Mouse (Mus musculus) midbrain, embryonic 14.5 days (tissue): ENCODE results near the gene Ccdc191. TPM values are rescaled to one million over a fixed set of nuclear protein-coding genes. Genes with fewer than 3 reads are reported as not detected.

ENCODE experiments used
- ATAC-seq: fragments of 200-750 bp; cut with Nextera tagmentation; 2 replicates; pipeline ENCODE4 v1.8.0; 2017; ENCODE audit warnings: moderate number of reproducible peaks, moderate library complexity; ENCODE audit not compliant: low FRiP score, low TSS enrichment
- DNase-seq: peaks from one replicate; pipeline ENCODE4 v3.0.0-alpha.2; 2015
- H3K27ac ChIP-seq: fragments of 300-500 bp; sonication (generic); replicated peaks from 2 replicates; pipeline ENCODE4 v1.5.1; 2014; ENCODE audit warnings: mild to moderate bottlenecking, low read depth, low read length, moderate library complexity
- H3K27me3 ChIP-seq: fragments of 300-500 bp; sonication (generic); 2 replicates; pipeline ENCODE4 v1.6.1; 2014; ENCODE audit warnings: low read length, control low read depth, mixed read lengths; ENCODE audit not compliant: control insufficient read depth, insufficient read depth
- H3K36me3 ChIP-seq: fragments of 300-500 bp; sonication (generic); 2 replicates; pipeline ENCODE4 v1.6.1; 2014; ENCODE audit warnings: low read length, control low read depth; ENCODE audit not compliant: control insufficient read depth, insufficient read depth
- H3K4me1 ChIP-seq: fragments of 300-500 bp; sonication (generic); 2 replicates; pipeline ENCODE4 v1.6.1; 2014; ENCODE audit warnings: mild to moderate bottlenecking, antibody characterized with exemption, low read length, control low read depth; ENCODE audit not compliant: control insufficient read depth, insufficient read depth
- H3K4me2 ChIP-seq: fragments of 300-500 bp; sonication (generic); 2 replicates; pipeline ENCODE4 v1.6.1; 2014; ENCODE audit warnings: mild to moderate bottlenecking, low read length, moderate library complexity
- H3K4me3 ChIP-seq: fragments of 300-500 bp; sonication (generic); replicated peaks from 2 replicates; pipeline ENCODE4 v1.5.1; 2014; ENCODE audit warnings: low read depth, low read length
- H3K9ac ChIP-seq: fragments of 300-500 bp; sonication (generic); replicated peaks from 2 replicates; pipeline ENCODE4 v1.6.1; 2014; ENCODE audit warnings: mild to moderate bottlenecking, low read length, moderate library complexity
- H3K9me3 ChIP-seq: fragments of 300-500 bp; sonication (generic); 2 replicates; pipeline ENCODE4 v1.6.1; 2016; ENCODE audit warnings: low read length, control low read depth, mixed read lengths; ENCODE audit not compliant: control insufficient read depth
- WGBS: fragments of 180-500 bp; shearing (Covaris S2); extraction: QIAGEN DNeasy Blood & Tissue Kit; methylation state at CpG from one replicate; pipeline ENCODE4 v1.1.7; 2014; 5-methylcytosine and 5-hydroxymethylcytosine counted together
- polyA plus RNA-seq: library from polyadenylated mRNA; unstranded; fragments of >200 nt; fragmentation: Nextera tagmentation; extraction: Ambion mirVana; gene quantifications from 2 replicates; pipeline ENCODE4 v1.2.1, GENCODE M21; 2014

The Ccdc191 gene
- polyA plus RNA-seq, 1 experiment from 2014 or later: 8.6 TPM

DNA sequence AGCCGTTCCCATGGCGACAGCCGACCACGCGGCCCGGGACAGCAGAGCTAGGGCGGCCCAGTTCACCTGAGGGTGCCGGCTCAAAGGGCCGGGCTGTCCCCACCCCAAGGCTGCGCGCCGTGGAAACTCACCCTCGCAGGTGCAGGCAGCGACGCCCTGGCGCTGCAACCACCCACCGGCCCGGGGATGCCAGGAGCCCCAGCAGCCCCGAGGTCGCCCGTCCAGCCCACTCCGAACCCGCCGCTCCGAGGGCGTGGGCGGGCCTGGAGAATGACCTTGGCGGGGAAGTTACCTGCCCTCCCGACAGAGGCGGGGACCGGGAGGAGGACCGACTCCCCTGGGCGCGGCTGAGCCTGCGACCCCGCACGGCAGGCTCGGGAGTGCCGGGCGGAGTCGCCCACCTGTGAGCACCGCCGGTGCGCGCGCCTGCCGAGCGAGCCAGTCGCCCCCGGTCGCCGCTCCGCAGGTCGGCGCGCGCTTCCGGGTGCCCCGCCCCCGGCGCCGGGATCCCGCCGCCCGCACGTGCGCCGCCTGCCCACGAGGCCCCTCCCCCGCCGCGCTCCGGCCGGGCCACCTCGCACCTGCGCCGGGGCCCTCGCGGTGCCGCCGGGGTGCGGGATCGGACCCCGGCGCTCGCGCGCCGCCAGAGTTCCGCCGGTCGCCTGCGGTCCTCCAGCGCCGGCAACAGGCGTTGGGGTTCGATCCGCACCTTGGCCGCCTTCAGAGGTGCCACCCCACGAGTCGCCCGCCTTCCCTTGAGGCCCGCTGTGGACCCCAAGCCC lies 89.9 kb downstream of the Ccdc191 start, which contains the start of gene Zdhhc23:
TSS of gene Zdhhc23 (minus strand) at position 464 of the 782 bp plus-strand sequence.
- peak; percentile 79 for ATAC-seq
- Histone ChIP-seq H3K4me1 (no peaks in the 10 kb centered on the region), H3K27me3 (peaks cover 7% of the 10 kb centered on the region; the same call in 1 of the 2 replicates), H3K4me3 (peak within 1 kb of the TSS; percentile 71), H3K9ac (peak within 1 kb of the TSS; percentile 61), H3K4me2 (peak within 1 kb of the TSS; percentile 99), H3K27ac (no peak within 1 kb of the TSS), H3K36me3 (no peaks in the 10 kb centered on the region), H3K9me3 (no peaks in the 10 kb centered on the region)
- WGBS: under 1% methylated on average over 101 of the region's 103 CpGs
- peak; percentile 72 for DNase-seq

DNA sequence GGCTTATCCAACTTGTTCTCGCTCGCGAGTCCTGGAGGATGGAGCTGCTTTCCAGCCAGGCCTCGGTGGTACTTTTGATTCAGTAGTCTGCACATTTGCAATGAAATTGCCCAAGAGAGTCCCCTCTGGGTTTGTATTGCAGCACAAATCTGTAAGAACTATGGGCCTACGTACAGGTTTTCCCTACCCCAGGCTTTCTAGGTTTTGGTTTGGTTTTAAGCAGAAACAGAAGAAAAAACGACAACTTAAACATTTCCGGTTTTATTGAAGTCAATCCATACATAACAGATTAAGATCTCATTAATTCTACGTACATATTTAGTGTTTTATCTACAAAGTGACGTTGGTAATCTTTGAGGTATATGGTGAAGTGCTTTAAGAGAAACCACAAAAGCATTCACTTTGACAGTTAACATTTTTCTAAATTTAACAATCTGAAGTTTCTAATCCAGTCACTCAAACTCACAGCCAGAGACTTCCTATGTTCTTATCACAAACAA lies 90.6 kb downstream of the Ccdc191 start:
- ATAC-seq: no peak
- peak overlapping the region; percentile 61 for H3K9ac ChIP-seq
- peak overlapping the region; percentile 99 for H3K4me2 ChIP-seq
- H3K36me3 ChIP-seq: no peaks in the 10 kb centered on the region
- no peak for DNase-seq
- no peaks in the 10 kb centered on the region for H3K9me3 ChIP-seq
- H3K4me1 ChIP-seq: no peaks in the 10 kb centered on the region
- no peak overlapping the region for H3K27ac ChIP-seq
- peaks cover 7% of the 10 kb centered on the region; the same call in 1 of the 2 replicates for H3K27me3 ChIP-seq
- 23% methylated on average over 9 of the region's 9 CpGs for WGBS
- H3K4me3 ChIP-seq: peak overlapping the region; percentile 71

DNA sequence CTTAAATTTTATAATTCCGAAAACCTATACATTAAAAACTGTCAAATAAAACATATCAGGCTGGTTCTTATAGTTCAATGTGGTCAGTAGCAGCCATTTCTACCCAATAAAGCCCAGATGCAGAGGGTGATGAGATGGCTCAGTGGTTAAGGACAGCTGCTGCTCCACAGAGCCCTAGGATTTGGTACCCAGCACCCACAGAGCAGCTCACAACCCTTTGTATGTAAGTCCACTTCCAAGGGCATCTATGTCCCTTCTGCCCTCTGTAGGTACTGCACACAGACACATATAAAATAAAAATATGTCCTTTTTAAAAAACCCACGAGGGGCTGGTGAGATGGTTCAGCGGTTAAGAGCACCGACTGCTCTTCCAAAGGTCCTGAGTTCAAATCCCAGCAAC lies 96.7 kb downstream of the Ccdc191 start:
- H3K4me1 ChIP-seq: no peaks in the 10 kb centered on the region
- H3K27ac ChIP-seq: no peak overlapping the region
- ATAC-seq: no peak
- H3K36me3 ChIP-seq: no peaks in the 10 kb centered on the region
- DNase-seq: no peak
- H3K4me3 ChIP-seq: no peak overlapping the region
- no peaks in the 10 kb centered on the region for H3K9me3 ChIP-seq
- H3K4me2 ChIP-seq: no peak overlapping the region
- no peaks in the 10 kb centered on the region for H3K27me3 ChIP-seq
- no peak overlapping the region for H3K9ac ChIP-seq
- 96% methylated on average over 4 of the region's 4 CpGs for whole genome bisulfite sequencing

DNA sequence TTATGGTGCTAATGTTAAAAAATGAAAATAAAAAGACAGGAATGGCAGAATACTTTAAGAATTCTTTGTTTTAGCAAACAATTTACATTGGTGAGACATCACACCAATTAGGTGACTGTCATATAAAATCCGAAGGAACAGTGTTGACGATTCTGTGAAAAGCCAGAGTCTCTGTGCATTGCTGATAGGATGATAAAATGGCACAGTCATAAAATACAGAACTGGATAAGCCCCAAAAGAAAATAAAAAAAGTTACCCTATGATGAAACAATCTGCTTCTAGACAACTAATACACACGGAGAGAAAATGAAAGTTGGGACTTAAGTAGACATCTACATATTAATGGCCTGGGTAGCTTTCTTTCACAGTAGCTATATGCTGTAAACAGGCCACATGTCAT lies 105.0 kb downstream of the Ccdc191 start:
- DNase-seq: no peak
- no peaks in the 10 kb centered on the region for H3K27me3 ChIP-seq
- WGBS: 85% methylated on average over 3 of the region's 3 CpGs

DNA sequence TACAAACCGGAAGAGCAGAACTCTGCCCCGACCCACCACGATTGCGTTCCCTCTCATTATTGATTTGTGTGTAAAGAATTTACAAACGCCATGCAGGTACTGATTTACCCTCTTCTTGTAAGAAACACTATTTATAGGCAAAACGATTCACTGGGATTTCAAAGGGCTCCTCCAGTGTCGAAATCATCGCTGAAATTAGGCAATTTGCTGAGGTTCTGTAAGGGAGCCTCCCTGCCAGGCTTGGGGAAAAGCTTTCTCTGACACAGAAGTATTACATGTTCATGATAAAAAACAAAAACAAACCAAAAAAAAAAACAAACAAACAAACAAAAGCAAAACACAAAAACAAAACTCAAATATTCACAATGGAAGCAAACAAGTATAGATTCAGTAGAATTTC lies 109.5 kb downstream of the Ccdc191 start:
- 81% methylated on average over 8 of the region's 8 CpGs for WGBS
- Histone ChIP-seq H3K4me3 (no peak overlapping the region), H3K27me3 (no peaks in the 10 kb centered on the region), H3K36me3 (no peaks in the 10 kb centered on the region), H3K27ac (no peak overlapping the region), H3K9me3 (no peaks in the 10 kb centered on the region), H3K4me2 (no peak overlapping the region), H3K4me1 (no peaks in the 10 kb centered on the region), H3K9ac (no peak overlapping the region)
- no peak for DNase-seq
- no peak for ATAC-seq

More for the DNA sequence above, 105.0 kb downstream of the Ccdc191 start:
- Histone ChIP-seq H3K27ac (no peak overlapping the region), H3K36me3 (no peaks in the 10 kb centered on the region), H3K4me3 (no peak overlapping the region), H3K4me1 (no peaks in the 10 kb centered on the region), H3K9ac (no peak overlapping the region), H3K4me2 (no peak overlapping the region), H3K9me3 (no peaks in the 10 kb centered on the region)
- ATAC-seq: no peak

DNA sequence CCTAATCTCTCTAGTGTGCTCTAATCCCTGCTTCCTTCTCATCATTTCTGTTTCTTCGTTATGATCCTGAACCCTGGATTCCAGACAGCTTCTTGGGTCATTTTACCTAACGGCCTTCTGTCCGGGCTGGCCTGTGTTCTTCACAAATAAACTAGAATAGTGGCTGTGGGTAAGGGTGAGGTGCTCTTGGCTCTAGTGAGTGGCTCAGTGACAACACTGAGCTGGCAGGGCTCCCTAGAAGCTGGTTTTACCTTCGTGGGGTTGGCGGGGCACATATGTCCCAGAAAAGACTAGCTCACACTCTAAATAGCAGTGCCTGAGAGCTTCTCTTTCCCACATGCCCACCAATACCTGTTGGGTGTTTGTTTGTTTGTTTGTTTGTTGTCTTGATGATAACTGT lies 109.9 kb downstream of the Ccdc191 start:
- ATAC-seq (no peak), DNase-seq (no peak)
- whole genome bisulfite sequencing: 87% methylated on average over 5 of the region's 5 CpGs
- Histone ChIP-seq H3K27ac (no peak overlapping the region), H3K4me3 (no peak overlapping the region), H3K4me2 (no peak overlapping the region), H3K9me3 (no peaks in the 10 kb centered on the region), H3K36me3 (no peaks in the 10 kb centered on the region), H3K27me3 (no peaks in the 10 kb centered on the region), H3K4me1 (no peaks in the 10 kb centered on the region), H3K9ac (no peak overlapping the region)

DNA sequence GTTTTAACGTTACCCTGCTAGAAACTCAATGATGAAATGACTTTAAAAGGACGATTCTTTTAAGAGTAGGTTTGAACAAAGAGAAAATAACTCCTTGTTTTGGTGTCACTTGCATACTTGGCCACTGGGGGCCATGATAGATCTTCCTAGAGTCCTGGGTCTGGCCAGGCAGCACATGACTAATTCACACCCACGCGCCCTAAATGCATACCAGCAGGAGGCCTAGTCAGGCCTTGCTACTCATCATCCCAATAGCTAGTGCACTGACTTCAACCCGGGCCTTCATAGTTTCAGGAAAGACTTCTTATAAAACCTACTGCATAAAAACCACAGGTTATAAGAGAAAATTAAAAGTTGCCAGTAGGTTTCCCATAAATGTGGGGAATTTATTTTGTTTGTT lies 112.5 kb downstream of the Ccdc191 start:
- no peaks in the 10 kb centered on the region for H3K9me3 ChIP-seq
- WGBS: 73% methylated on average over 5 of the region's 5 CpGs
- no peak overlapping the region for H3K4me3 ChIP-seq
- H3K27me3 ChIP-seq: no peaks in the 10 kb centered on the region
- no peaks in the 10 kb centered on the region for H3K4me1 ChIP-seq
- H3K9ac ChIP-seq: no peak overlapping the region
- DNase-seq (no peak), ATAC-seq (no peak)
- H3K36me3 ChIP-seq: no peaks in the 10 kb centered on the region
- H3K4me2 ChIP-seq: no peak overlapping the region
- no peak overlapping the region for H3K27ac ChIP-seq

DNA sequence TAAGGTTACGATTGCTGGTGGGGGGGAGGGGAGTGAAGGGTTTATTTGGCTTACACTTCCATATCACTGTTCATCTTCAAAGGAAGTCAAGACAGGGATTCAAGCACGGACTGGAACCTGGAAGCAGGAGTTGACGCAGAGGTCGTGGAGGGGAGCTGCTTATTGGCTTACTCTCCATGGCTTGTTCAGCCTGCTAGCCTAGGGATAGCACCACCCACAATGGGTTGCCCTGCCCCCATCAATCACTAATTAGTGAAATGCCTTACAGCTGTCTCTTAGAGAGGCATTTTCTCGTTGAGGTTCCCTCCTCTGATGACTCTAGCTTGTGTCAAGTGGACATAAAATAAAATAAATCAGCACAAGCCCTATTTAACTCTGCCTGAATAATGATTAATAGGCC lies 121.4 kb downstream of the Ccdc191 start:
- no peaks in the 10 kb centered on the region for H3K9me3 ChIP-seq
- ATAC-seq (no peak), DNase-seq (no peak)
- no peaks in the 10 kb centered on the region for H3K36me3 ChIP-seq
- no peak overlapping the region for H3K4me2 ChIP-seq
- H3K27me3 ChIP-seq: no peaks in the 10 kb centered on the region
- 79% methylated on average over 5 of the region's 5 CpGs for WGBS
- no peak overlapping the region for H3K27ac ChIP-seq
- no peak overlapping the region for H3K4me3 ChIP-seq
- no peak overlapping the region for H3K9ac ChIP-seq
- no peaks in the 10 kb centered on the region for H3K4me1 ChIP-seq
